Mouse (Mus musculus) kidney, adult 9 months (tissue): ENCODE data around the gene Zscan18.
"Not testable (repeated sequence)": the region's sequence is repeated elsewhere in the genome, so short reads cannot be mapped to it uniquely, and the experiment has no call there.

Experiments used
- DNase-seq: peaks from one replicate; pipeline ENCODE4 v3.0.0; 2022

The Zscan18 gene

GRCm38 (mm10) chr7:12802866-12803726 lies at the start of gene Zscan18:
Gene Zscan18 (minus strand): TSS chr7:12803635.
- peak; percentile 50 for DNase-seq

- no peak for DNase-seq
These were observed 32.3 kb upstream of the Zscan18 start for GRCm38 (mm10) chr7:12835779-12836178.

- DNase-seq = peak; percentile 33
These were observed 31.8 kb upstream of the Zscan18 start for GRCm38 (mm10) chr7:12835193-12835671.

- DNase-seq = peak; percentile 91
These were observed 31.0 kb upstream of the Zscan18 start, which contains the start of gene Zfp110 for GRCm38 (mm10) chr7:12834162-12835120. Gene Zfp110 (plus strand): TSS chr7:12834761.

GRCm38 (mm10) chr7:12818521-12819295 lies 15.3 kb upstream of the Zscan18 start, which contains the start of gene Zfp329:
Gene Zfp329 (minus strand): TSS chr7:12818858.
- peak; percentile 92 for DNase-seq

GRCm38 (mm10) chr7:12815566-12815965 lies 12.1 kb upstream of the Zscan18 start:
- DNase-seq = no peak

- no peak for DNase-seq
These were observed 264 bp upstream of the Zscan18 start for GRCm38 (mm10) chr7:12803727-12804071.

- no peak for DNase-seq
These were observed 3.9 kb downstream of the Zscan18 start for GRCm38 (mm10) chr7:12799554-12799953.

- DNase-seq = no peak
These were observed 5.5 kb downstream of the Zscan18 start for GRCm38 (mm10) chr7:12797971-12798370.

GRCm38 (mm10) chr7:12792624-12793023 lies 10.8 kb downstream of the Zscan18 start:
- DNase-seq = not testable (repeated sequence)

GRCm38 (mm10) chr7:12788025-12788424 lies 15.4 kb downstream of the Zscan18 start:
- DNase-seq = no peak

GRCm38 (mm10) chr7:12787333-12787732 lies 16.1 kb downstream of the Zscan18 start:
- DNase-seq = no peak

GRCm38 (mm10) chr7:12780151-12780830 lies 23.1 kb downstream of the Zscan18 start:
- peak; percentile 43 for DNase-seq

- no peak for DNase-seq
These were observed 23.7 kb downstream of the Zscan18 start for GRCm38 (mm10) chr7:12779782-12780150.

GRCm38 (mm10) chr7:12779141-12779540 lies 24.3 kb downstream of the Zscan18 start:
- DNase-seq = no peak

GRCm38 (mm10) chr7:12774606-12775005 lies 28.8 kb downstream of the Zscan18 start:
- peak; percentile 89 for DNase-seq

- no peak for DNase-seq
These were observed 29.3 kb downstream of the Zscan18 start for GRCm38 (mm10) chr7:12774111-12774510.

- no peak for DNase-seq
These were observed 53.8 kb downstream of the Zscan18 start for GRCm38 (mm10) chr7:12749431-12750198.

GRCm38 (mm10) chr7:12734904-12735303 lies 68.5 kb downstream of the Zscan18 start, which contains the start of gene Vmn2r56:
Gene Vmn2r56 (minus strand): TSS chr7:12735004.
- no peak for DNase-seq
